Mouse (Mus musculus) CH12.LX (cell line): ENCODE measurements around the gene Slc6a9. TPM values are rescaled to one million over a fixed set of nuclear protein-coding genes. Genes with fewer than 3 reads are reported as not detected.

Source experiments
- DNase-seq: peaks from one replicate; pipeline ENCODE4 v3.0.0-alpha.2; 2013; ENCODE audit errors: extremely low read depth
- H3K27ac ChIP-seq: 2 replicates; pipeline ENCODE4 v1.5.1; 2012; ENCODE audit warnings: low read depth, mild to moderate bottlenecking, control low read depth, moderate library complexity; ENCODE audit not compliant: insufficient read depth
- H3K27me3 ChIP-seq: replicated peaks from 2 replicates; pipeline ENCODE3; 2012; ENCODE audit warnings: inconsistent platforms
- H3K36me3 ChIP-seq, 2 experiments: replicated peaks in 1 of 2; 2 replicates each; pipeline versions ENCODE3 to v1.6.1; 2012; ENCODE audit warnings: inconsistent platforms in 1 of 2, low read length in 1 of 2, mild to moderate bottlenecking in 1 of 2, mixed read lengths in 1 of 2, moderate library complexity in 1 of 2; ENCODE audit not compliant: control insufficient read depth in 1 of 2, insufficient read depth in 1 of 2
- H3K4me1 ChIP-seq, 2 experiments: 2 replicates each; pipeline ENCODE4 v1.6.1; 2012; ENCODE audit warnings: inconsistent platforms in 1 of 2, moderate library complexity in 1 of 2; ENCODE audit not compliant: insufficient read depth in 2 of 2, control insufficient read depth in 1 of 2
- H3K4me2 ChIP-seq: 2 replicates; pipeline ENCODE4 v1.6.1; 2012; ENCODE audit warnings: low read depth, mild to moderate bottlenecking, control low read depth; ENCODE audit not compliant: poor library complexity, insufficient read depth, severe bottlenecking
- H3K4me3 ChIP-seq, 3 experiments: fragments of 150-350 bp in 1 of 3; sonication (generic) in 1 of 3; replicated peaks in 1 of 3; 2 replicates each; pipeline versions ENCODE3 to v1.5.1; 2011 to 2012; ENCODE audit warnings: low read depth in 2 of 3, low read length in 2 of 3, mild to moderate bottlenecking in 2 of 3, moderate library complexity in 2 of 3, control low read depth in 1 of 3, improper control_type of control experiment in 1 of 3, inconsistent platforms in 1 of 3, mixed read lengths in 1 of 3; ENCODE audit not compliant: poor library complexity in 1 of 3
- H3K79me2 ChIP-seq: replicated peaks from 2 replicates; pipeline ENCODE4 v1.6.1; 2012; ENCODE audit warnings: mild to moderate bottlenecking, moderate library complexity; ENCODE audit not compliant: control insufficient read depth, poor library complexity, insufficient read depth, severe bottlenecking; ENCODE audit errors: extremely low read depth
- H3K9ac ChIP-seq: 2 replicates; pipeline ENCODE4 v1.6.1; 2012; ENCODE audit warnings: low read depth, mild to moderate bottlenecking, control low read depth, moderate library complexity; ENCODE audit not compliant: insufficient read depth
- H3K9me3 ChIP-seq: replicated peaks from 2 replicates; pipeline ENCODE3; 2012; ENCODE audit warnings: low read length, inconsistent platforms, mixed read lengths
- CTCF ChIP-seq, 2 experiments: IDR thresholded peaks in 1 of 2; conservative IDR thresholded peaks in 1 of 2; 2 replicates each; pipeline ENCODE4 v1.5.1; 2011 to 2012; ENCODE audit warnings: low read depth in 2 of 2, low read length in 2 of 2, improper control_type of control experiment in 1 of 2, inconsistent platforms in 1 of 2, mild to moderate bottlenecking in 1 of 2, moderate library complexity in 1 of 2
- MAFK ChIP-seq: IDR thresholded peaks from 2 replicates; pipeline ENCODE4 v1.6.1; 2011; ENCODE audit warnings: low read length, improper control_type of control experiment; ENCODE audit not compliant: insufficient replicate concordance
- MAX ChIP-seq: IDR thresholded peaks from 2 replicates; pipeline ENCODE4 v1.6.1; 2011; ENCODE audit warnings: low read length, improper control_type of control experiment
- MEF2A ChIP-seq: IDR thresholded peaks from 2 replicates; pipeline ENCODE4 v1.6.1; 2014; ENCODE audit warnings: low read depth, mild to moderate bottlenecking, inconsistent platforms, low read length, improper control_type of control experiment, borderline replicate concordance
- NELFE ChIP-seq: IDR thresholded peaks from 2 replicates; pipeline ENCODE4 v1.6.1; 2011; ENCODE audit warnings: low read depth, low read length, improper control_type of control experiment
- PAX5 ChIP-seq: IDR thresholded peaks from 2 replicates; pipeline ENCODE4 v1.6.1; 2012; ENCODE audit warnings: low read length, inconsistent platforms, mixed read lengths
- POLR2AphosphoS2 ChIP-seq: IDR thresholded peaks from 2 replicates; pipeline ENCODE4 v1.6.1; 2011; ENCODE audit warnings: low read depth, low read length, improper control_type of control experiment
- RAD21 ChIP-seq: IDR thresholded peaks from 2 replicates; pipeline ENCODE4 v1.6.1; 2011; ENCODE audit warnings: low read depth, mild to moderate bottlenecking, low read length, improper control_type of control experiment, moderate library complexity
- SIN3A ChIP-seq: IDR thresholded peaks from 2 replicates; pipeline ENCODE4 v1.6.1; 2012; ENCODE audit warnings: low read length, improper control_type of control experiment, inconsistent platforms
- SMC3 ChIP-seq: IDR thresholded peaks from 2 replicates; pipeline ENCODE4 v1.6.1; 2011; ENCODE audit warnings: low read depth, low read length, improper control_type of control experiment
- TCF12 ChIP-seq: IDR thresholded peaks from 2 replicates; pipeline ENCODE4 v1.6.1; 2014; ENCODE audit warnings: low read depth, mild to moderate bottlenecking, inconsistent platforms, low read length, improper control_type of control experiment
- dilution Hi-C: fragments of 300-500 bp; cut with MboI; formaldehyde crosslinking; loops from 2 replicates; pipeline ENCODE4 v1.14.3; 2020; ENCODE audit warnings: low sequenced_read_pairs; ENCODE audit not compliant: extremely low pct_unique_long_range_greater_than_20kb, extremely low pct_ligation_motif_present
- in situ Hi-C: fragments of 300-500 bp; cut with MboI; formaldehyde crosslinking; loops from 3 replicates; pipeline ENCODE4 v1.14.3; 2019; ENCODE audit warnings: low sequenced_read_pairs, low pct_ligation_motif_present, low pct_unique_long_range_greater_than_20kb, mixed read lengths
- polyA plus RNA-seq: library from polyadenylated mRNA; unstranded; fragments of >175 nt; gene quantifications from 2 replicates; pipeline ENCODE4 v1.2.1, GENCODE M21; 2012; ENCODE audit warnings: low read depth; ENCODE audit not compliant: insufficient read length
- total RNA-seq, 2 experiments: library from RNA; depleted of rRNA; stranded (reverse); fragments of 300-350 nt in 1 of 2; fragments of >200 nt in 1 of 2; gene quantifications; 2 replicates each; pipeline ENCODE4 v1.2.3; 2012 to 2014

The Slc6a9 gene
- total and polyA plus RNA-seq, 3 experiments = 4.0 to 15.6 (median 9.1) TPM

GRCm38 (mm10) chr4:117788308-117788707, 46.0 kb upstream of the Slc6a9 start:
- Histone ChIP-seq H3K9ac (no peak overlapping the region), H3K4me1 (peaks cover 7 to 20% of the 10 kb centered on the region in 2 experiments; a peak in 3 of 4 replicates), H3K79me2 (no peaks in the 10 kb centered on the region), H3K27ac (no peak overlapping the region), H3K4me2 (no peak overlapping the region), H3K9me3 (peaks cover 5% of the 10 kb centered on the region), H3K27me3 (no peaks in the 10 kb centered on the region), H3K4me3 (peak overlapping the region in 1 of 3 experiments; percentile 66), H3K36me3 (peaks cover 0 to 9% of the 10 kb centered on the region in 2 experiments)
- dilution Hi-C loops = no loop called here
- no peak for TF ChIP-seq PAX5
- in situ Hi-C loops = no loop called here
- no peak for DNase-seq

GRCm38 (mm10) chr4:117799904-117800303, 34.4 kb upstream of the Slc6a9 start:
- no peak overlapping the region for H3K4me3 ChIP-seq
- TF ChIP-seq SMC3 (no peak), MAFK (no peak), CTCF (conservative IDR thresholded peaks at IDR 0.05 in 1 of 2, IDR thresholded peaks at IDR 0.05 in 1 of 2; ENCODE audit: low read depth in 2 of 2, low read length in 2 of 2) (peak in 1 of 2 experiments; percentile 26; a peak in 1 of 4 replicates)
- TF ChIP-seq, all 38 proteins: peak for 1
- dilution Hi-C loops (no loop called here), in situ Hi-C loops (no loop called here)
- Histone ChIP-seq H3K4me2 (no peak overlapping the region), H3K27me3 (no peaks in the 10 kb centered on the region), H3K9me3 (peaks cover 3% of the 10 kb centered on the region), H3K4me1 (no peaks in the 10 kb centered on the region), H3K79me2 (no peaks in the 10 kb centered on the region), H3K9ac (no peak overlapping the region), H3K27ac (no peak overlapping the region), H3K36me3 (no peaks in the 10 kb centered on the region)
- no peak for DNase-seq

- Histone ChIP-seq H3K9ac (no peak overlapping the region), H3K4me3 (no peak overlapping the region), H3K36me3 (no peaks in the 10 kb centered on the region), H3K27ac (no peak overlapping the region), H3K27me3 (peaks cover 3% of the 10 kb centered on the region), H3K9me3 (no peaks in the 10 kb centered on the region), H3K79me2 (no peaks in the 10 kb centered on the region), H3K4me1 (no peaks in the 10 kb centered on the region), H3K4me2 (no peak overlapping the region)
- dilution Hi-C loops (no loop called here), in situ Hi-C loops (no loop called here)
- no peak for DNase-seq
- TF ChIP-seq TCF12 (no peak), SIN3A (no peak), NELFE (no peak), RAD21 (no peak), POLR2AphosphoS2 (no peak), MAX (no peak), MEF2A (no peak)
These were observed 27.3 kb upstream of the Slc6a9 start for GRCm38 (mm10) chr4:117806992-117807391.
